Mouse (Mus musculus): ENCODE results near the gene Zbtb40. TPM values are rescaled to one million over a fixed set of nuclear protein-coding genes. Genes with fewer than 3 reads are reported as not detected.

Zbtb40 gene
- total and polyA plus RNA-seq, 2 experiments from 2014 or later = 0.87 to 6.2 TPM

GRCm38 (mm10) chr4:136956751-136957446 lies 91.7 kb downstream of the Zbtb40 start, which contains the start of gene Epha8:
Epha8 (minus strand) TSS chr4:136956816.
- no peak for TF ChIP-seq CTCF (IDR thresholded peaks at IDR 0.05; ENCODE audit: low read depth)
- peak within 1 kb of the TSS; percentile 63 for H3K4me3 ChIP-seq (ENCODE audit: low read depth, low read length)
- H3K27me3 ChIP-seq (ENCODE audit: insufficient read depth, low read length) = peaks cover 18% of the 10 kb centered on the region
- no peaks in the 10 kb centered on the region for H3K36me3 ChIP-seq (ENCODE audit: insufficient read depth)
- no peaks in the 10 kb centered on the region for H3K9me3 ChIP-seq (ENCODE audit: low read length)
- H3K27ac ChIP-seq (ENCODE audit: low read depth, low read length) = no peak within 1 kb of the TSS
- 4% methylated on average over 47 of the region's 75 CpGs for WGBS
- peak; percentile 89 for ATAC-seq
- DNase-seq = peak; percentile 63
- peak within 1 kb of the TSS; percentile 60 for H3K9ac ChIP-seq
- peaks cover 2% of the 10 kb centered on the region; the same call in 1 of the 2 replicates for H3K4me1 ChIP-seq (ENCODE audit: insufficient read depth)
- peak within 1 kb of the TSS; percentile 97 for H3K4me2 ChIP-seq (ENCODE audit: low read depth)

GRCm38 (mm10) chr4:136954562-136954961 lies 94.0 kb downstream of the Zbtb40 start:
- no peak for TF ChIP-seq CTCF (IDR thresholded peaks at IDR 0.05; ENCODE audit: low read depth)
- no peaks in the 10 kb centered on the region for H3K9me3 ChIP-seq (ENCODE audit: low read length)
- H3K9ac ChIP-seq = no peak overlapping the region
- H3K27me3 ChIP-seq (ENCODE audit: insufficient read depth, low read length) = peaks cover 18% of the 10 kb centered on the region
- no peak for DNase-seq
- H3K4me3 ChIP-seq (ENCODE audit: low read depth, low read length) = no peak overlapping the region
- no peak overlapping the region for H3K27ac ChIP-seq (ENCODE audit: low read depth, low read length)
- H3K36me3 ChIP-seq (ENCODE audit: insufficient read depth) = no peaks in the 10 kb centered on the region
- H3K4me1 ChIP-seq (ENCODE audit: insufficient read depth) = no peaks in the 10 kb centered on the region
- no peak overlapping the region for H3K4me2 ChIP-seq (ENCODE audit: low read depth)
- no peak for ATAC-seq
- WGBS = 70% methylated on average over 6 of the region's 6 CpGs

- H3K9me3 ChIP-seq (ENCODE audit: low read length) = no peaks in the 10 kb centered on the region
- ATAC-seq = no peak
- no peak for TF ChIP-seq CTCF (IDR thresholded peaks at IDR 0.05; ENCODE audit: low read depth)
- no peak overlapping the region for H3K27ac ChIP-seq (ENCODE audit: low read depth, low read length)
- 41% methylated on average over 10 of the region's 10 CpGs for WGBS
- no peak overlapping the region for H3K4me2 ChIP-seq (ENCODE audit: low read depth)
- no peaks in the 10 kb centered on the region for H3K36me3 ChIP-seq (ENCODE audit: insufficient read depth)
- no peaks in the 10 kb centered on the region for H3K4me1 ChIP-seq (ENCODE audit: insufficient read depth)
- H3K27me3 ChIP-seq (ENCODE audit: insufficient read depth, low read length) = no peaks in the 10 kb centered on the region
- no peak for DNase-seq
- no peak overlapping the region for H3K9ac ChIP-seq
- no peak overlapping the region for H3K4me3 ChIP-seq (ENCODE audit: low read depth, low read length)
Observed at GRCm38 (mm10) chr4:136949266-136949989, 99.2 kb downstream of the Zbtb40 start.

GRCm38 (mm10) chr4:136945397-136945796 lies 103.2 kb downstream of the Zbtb40 start:
- WGBS = 71% methylated on average over 17 of the region's 17 CpGs
- TF ChIP-seq CTCF (IDR thresholded peaks at IDR 0.05; ENCODE audit: low read depth) = no peak
- Histone ChIP-seq H3K9me3 (ENCODE audit: low read length) (no peaks in the 10 kb centered on the region), H3K27me3 (ENCODE audit: insufficient read depth, low read length) (no peaks in the 10 kb centered on the region), H3K27ac (ENCODE audit: low read depth, low read length) (no peak overlapping the region), H3K4me1 (ENCODE audit: insufficient read depth) (no peaks in the 10 kb centered on the region), H3K36me3 (ENCODE audit: insufficient read depth) (no peaks in the 10 kb centered on the region), H3K4me3 (ENCODE audit: low read depth, low read length) (no peak overlapping the region), H3K9ac (no peak overlapping the region), H3K4me2 (ENCODE audit: low read depth) (no peak overlapping the region)
- DNase-seq = no peak
- no peak for ATAC-seq

- Histone ChIP-seq H3K27ac (ENCODE audit: low read depth, low read length) (no peak overlapping the region), H3K9me3 (ENCODE audit: low read length) (no peaks in the 10 kb centered on the region), H3K4me1 (ENCODE audit: insufficient read depth) (no peaks in the 10 kb centered on the region), H3K36me3 (ENCODE audit: insufficient read depth) (no peaks in the 10 kb centered on the region), H3K4me3 (ENCODE audit: low read depth, low read length) (no peak overlapping the region), H3K9ac (no peak overlapping the region), H3K4me2 (ENCODE audit: low read depth) (no peak overlapping the region), H3K27me3 (ENCODE audit: insufficient read depth, low read length) (no peaks in the 10 kb centered on the region)
- DNase-seq = no peak
- WGBS = 72% methylated on average over 11 of the region's 11 CpGs
- no peak for TF ChIP-seq CTCF (IDR thresholded peaks at IDR 0.05; ENCODE audit: low read depth)
- ATAC-seq = no peak
Observed at GRCm38 (mm10) chr4:136944558-136945350, 103.8 kb downstream of the Zbtb40 start.

- no peak overlapping the region for H3K27ac ChIP-seq (ENCODE audit: low read depth, low read length)
- whole genome bisulfite sequencing = 37% methylated on average over 13 of the region's 13 CpGs
Observed at GRCm38 (mm10) chr4:136943175-136943574, 105.4 kb downstream of the Zbtb40 start.

More at GRCm38 (mm10) chr4:136943175-136943574, 105.4 kb downstream of the Zbtb40 start:
- ATAC-seq (no peak), DNase-seq (no peak)
- H3K27me3 ChIP-seq (ENCODE audit: insufficient read depth, low read length) = no peaks in the 10 kb centered on the region
- H3K9me3 ChIP-seq (ENCODE audit: low read length) = no peaks in the 10 kb centered on the region
- no peak overlapping the region for H3K4me3 ChIP-seq (ENCODE audit: low read depth, low read length)
- no peaks in the 10 kb centered on the region for H3K4me1 ChIP-seq (ENCODE audit: insufficient read depth)
- H3K36me3 ChIP-seq (ENCODE audit: insufficient read depth) = no peaks in the 10 kb centered on the region
- H3K9ac ChIP-seq = no peak overlapping the region
- no peak for TF ChIP-seq CTCF (IDR thresholded peaks at IDR 0.05; ENCODE audit: low read depth)
- H3K4me2 ChIP-seq (ENCODE audit: low read depth) = no peak overlapping the region

Measured in forebrain, postnatal 0 days (tissue).